Mouse (Mus musculus): Measurements from ENCODE around the gene Nfx1. TPM values are rescaled to one million over a fixed set of nuclear protein-coding genes. Genes with fewer than 3 reads are reported as not detected.

The Nfx1 gene
- total RNA-seq, 2 experiments from 2014 or later, result 67.3 to 78.5 TPM

DNA sequence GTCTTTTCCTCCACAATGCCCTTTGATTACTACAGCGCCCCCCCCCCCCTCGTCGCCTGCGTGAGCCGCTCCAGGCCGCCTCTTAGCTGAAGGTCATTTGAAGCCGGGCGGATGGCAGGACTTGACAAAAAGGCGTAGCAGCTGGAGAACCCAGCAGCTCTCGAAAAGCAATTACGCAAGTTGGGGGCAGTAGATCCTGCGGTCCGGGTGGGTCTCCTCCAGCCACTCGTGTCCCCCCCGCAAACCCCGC lies 189 bp upstream of the Nfx1 start:
- DNase-seq (ENCODE audit: low spot score in 2 of 2), result no peak
- intact Hi-C loops (cut with DNase I), result loop anchor here (2.0 kb wide), 1 partner anchor 22 kb away; the partner anchor contains the start of genes Bag1 and Chmp5

DNA sequence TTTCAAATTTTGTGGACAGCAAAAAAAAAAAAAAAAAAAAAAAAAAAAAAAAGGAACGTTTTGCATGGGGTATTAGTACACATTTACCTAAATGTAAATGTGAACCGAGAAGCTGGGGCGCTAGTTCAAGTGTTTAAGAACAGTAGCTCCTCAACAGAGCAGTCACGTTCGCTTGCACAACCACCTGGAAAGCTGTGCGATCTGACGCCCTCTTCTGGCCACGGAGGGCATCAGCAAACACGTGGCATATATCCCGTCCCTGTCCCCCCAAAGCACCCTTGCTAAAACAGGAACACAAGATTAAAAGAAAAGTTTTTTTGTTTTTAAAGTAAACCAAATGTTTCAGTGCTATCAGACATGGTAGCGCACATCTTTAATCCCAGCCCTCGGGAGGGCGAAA lies 1.0 kb downstream of the Nfx1 start:
- DNase-seq (ENCODE audit: low spot score in 2 of 2), result no peak
- intact Hi-C loops (cut with DNase I), result loop anchor here (2.0 kb wide), 1 partner anchor 23 kb away; the partner anchor contains the start of genes Bag1 and Chmp5

GRCm38 (mm10) chr4:40974011-40974410 lies 3.3 kb downstream of the Nfx1 start:
- DNase-seq (ENCODE audit: low spot score in 2 of 2), result no peak
- intact Hi-C loops (cut with DNase I), result no loop called here

DNA sequence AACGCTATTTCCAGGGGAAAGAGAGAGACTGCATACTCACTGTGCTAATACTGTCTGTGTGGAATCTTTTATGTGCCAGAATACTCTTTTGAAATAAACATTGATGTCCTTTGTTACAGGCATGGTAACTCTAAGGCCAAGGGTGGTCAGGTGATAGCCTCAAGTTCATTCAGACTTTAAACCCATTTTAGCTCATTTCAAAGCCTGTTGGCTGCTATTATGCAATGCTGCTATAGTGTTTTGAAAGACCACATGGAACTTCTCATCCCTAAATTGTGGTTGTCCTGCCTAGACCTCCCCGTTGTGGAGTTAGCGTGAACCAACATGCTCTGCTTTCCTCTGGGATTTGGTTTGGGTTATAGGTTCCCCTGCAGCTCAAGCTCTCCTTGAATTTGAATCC lies 5.0 kb downstream of the Nfx1 start:
- no peak for DNase-seq (ENCODE audit: low spot score in 2 of 2)
- intact Hi-C loops (cut with DNase I), result no loop called here

GRCm38 (mm10) chr4:40976651-40977050 lies 5.9 kb downstream of the Nfx1 start:
- intact Hi-C loops (cut with DNase I), result no loop called here

DNA sequence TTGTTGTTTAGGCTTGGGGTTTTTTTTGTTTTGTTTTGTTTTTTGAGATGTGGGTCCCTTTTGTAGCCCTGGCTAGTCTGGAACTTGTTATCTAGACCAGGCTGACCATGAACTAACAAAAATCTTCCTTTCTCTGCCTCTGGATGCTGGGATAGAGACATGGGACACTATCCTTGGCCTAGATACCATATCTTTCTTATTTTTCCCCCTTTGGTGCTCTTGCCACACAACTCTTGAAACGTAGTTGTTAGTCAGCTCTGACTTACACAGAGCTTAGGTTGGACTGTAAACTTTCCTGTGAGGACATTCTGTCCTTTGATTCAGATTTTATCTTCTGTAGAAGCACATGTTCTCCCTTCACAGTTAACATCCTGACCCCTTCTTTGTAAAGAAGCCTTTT lies 8.7 kb downstream of the Nfx1 start:
- intact Hi-C loops (cut with DNase I), result no loop called here
- DNase-seq (ENCODE audit: low spot score in 2 of 2), result no peak

More at GRCm38 (mm10) chr4:40976651-40977050, 5.9 kb downstream of the Nfx1 start:
- no peak for DNase-seq (ENCODE audit: low spot score in 2 of 2)

GRCm38 (mm10) chr4:40982486-40982885 lies 11.8 kb downstream of the Nfx1 start:
- intact Hi-C loops (cut with DNase I), result no loop called here
- DNase-seq (ENCODE audit: low spot score in 2 of 2), result no peak

GRCm38 (mm10) chr4:40983686-40984085 lies 13.0 kb downstream of the Nfx1 start:
- DNase-seq (ENCODE audit: low spot score in 2 of 2), result no peak
- intact Hi-C loops (cut with DNase I), result no loop called here

- intact Hi-C loops (cut with DNase I), result no loop called here
- no peak for DNase-seq (ENCODE audit: low spot score in 2 of 2)
Measured at GRCm38 (mm10) chr4:40989633-40990032, 18.9 kb downstream of the Nfx1 start.

DNA sequence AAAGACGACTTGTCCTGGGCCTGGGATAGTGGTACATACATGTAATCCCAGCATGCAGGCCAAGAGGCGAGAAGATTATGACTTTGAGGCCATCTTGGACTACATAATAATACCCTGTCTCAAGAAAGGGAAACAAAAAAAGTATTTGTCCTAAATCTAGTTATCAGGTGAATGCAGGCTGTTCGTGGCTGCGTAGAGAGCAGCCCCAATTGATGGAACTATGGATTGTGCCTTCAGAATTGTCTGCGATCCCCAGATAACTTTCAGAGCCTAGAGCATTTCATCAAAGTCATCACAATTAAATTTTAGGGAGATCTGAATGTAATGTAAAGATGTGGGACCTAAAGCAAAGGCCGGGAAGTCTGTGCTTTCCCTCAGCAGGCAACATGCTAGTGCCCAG lies 25.6 kb downstream of the Nfx1 start:
- intact Hi-C loops (cut with DNase I), result no loop called here

DNA sequence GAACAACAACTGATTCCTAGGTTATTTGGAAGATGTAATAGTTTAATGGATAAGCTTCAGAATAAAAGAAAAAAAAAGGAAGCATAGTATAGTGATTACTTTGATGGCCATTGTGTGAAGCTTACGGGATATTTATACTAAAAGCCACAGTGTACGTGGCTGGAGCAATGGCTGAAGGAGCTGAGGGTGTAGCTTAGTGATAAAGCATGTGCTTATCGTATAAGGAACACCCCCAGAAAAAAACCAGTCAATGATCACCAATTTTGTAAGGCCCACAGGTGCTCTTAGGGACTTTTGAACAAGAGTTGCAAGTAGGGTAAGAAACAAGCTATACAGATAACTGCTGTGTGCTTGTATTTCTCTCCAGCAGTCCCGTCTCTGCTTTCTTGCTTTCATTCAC lies 27.2 kb downstream of the Nfx1 start:
- no peak for DNase-seq (ENCODE audit: low spot score in 2 of 2)
- intact Hi-C loops (cut with DNase I), result no loop called here

More for the DNA sequence above, 25.6 kb downstream of the Nfx1 start:
- no peak for DNase-seq (ENCODE audit: low spot score in 2 of 2)

- intact Hi-C loops (cut with DNase I), result no loop called here
- DNase-seq (ENCODE audit: low spot score in 2 of 2), result no peak
Measured at GRCm38 (mm10) chr4:41000271-41000670, 29.6 kb downstream of the Nfx1 start.

DNA sequence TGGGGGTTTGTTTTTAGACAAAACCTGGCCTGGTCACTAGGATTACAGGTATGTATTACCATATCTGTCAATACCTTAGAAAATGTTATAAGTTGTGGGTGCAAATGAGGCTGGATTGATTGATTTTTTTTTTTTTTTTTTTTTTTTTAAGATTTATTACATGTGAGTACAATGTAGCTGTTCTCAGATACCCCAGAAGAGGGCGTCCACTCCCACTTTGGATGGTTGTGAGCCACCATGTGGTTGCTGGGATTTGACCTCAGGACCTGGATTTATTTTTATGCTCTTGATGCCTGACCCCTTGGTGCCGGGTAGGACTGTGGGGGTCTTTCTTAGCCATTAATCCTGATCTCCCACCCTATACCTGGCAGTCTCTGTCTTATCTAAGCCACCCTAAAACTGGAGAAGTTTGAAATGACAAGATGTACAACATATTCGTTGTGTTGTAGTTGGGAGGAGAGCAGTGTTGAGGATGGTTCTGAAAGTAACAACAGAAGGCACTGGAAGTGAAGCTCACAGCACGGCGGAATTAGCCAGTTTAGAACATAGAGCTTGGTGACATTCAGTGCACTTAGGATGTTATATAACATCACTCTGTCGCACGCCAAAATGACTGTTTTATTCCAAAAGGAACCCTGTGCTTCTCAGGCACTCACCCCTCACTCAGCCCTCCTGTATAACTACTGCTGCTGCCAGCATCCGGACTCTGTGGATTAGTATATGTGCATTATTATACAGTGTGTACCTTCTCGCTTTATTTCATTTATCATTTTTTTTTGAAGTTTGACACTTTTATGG lies 30.3 kb downstream of the Nfx1 start:
- no peak for DNase-seq (ENCODE audit: low spot score in 2 of 2)
- intact Hi-C loops (cut with DNase I), result no loop called here

- intact Hi-C loops (cut with DNase I), result no loop called here
Measured at GRCm38 (mm10) chr4:41013351-41013750, 42.6 kb downstream of the Nfx1 start.

DNA sequence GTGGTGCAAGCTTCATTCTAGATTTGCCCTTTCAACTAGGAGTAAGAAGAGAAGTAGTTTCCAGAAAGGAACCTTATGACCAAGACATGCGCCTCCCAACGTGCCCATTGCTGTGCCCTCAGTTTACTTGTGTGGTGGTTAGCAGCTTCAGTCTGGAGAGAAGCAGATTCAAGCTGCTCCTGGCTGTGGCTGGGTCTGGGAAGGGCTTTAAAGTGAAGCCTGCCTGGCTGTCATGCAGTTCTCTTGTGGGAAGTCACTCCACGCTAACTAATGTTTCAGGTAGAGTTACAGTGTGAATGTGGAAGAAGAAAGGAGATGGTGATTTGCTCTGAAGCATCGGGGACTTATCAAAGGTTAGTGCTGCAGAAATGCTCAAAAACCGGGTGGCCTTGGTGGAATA lies 45.1 kb downstream of the Nfx1 start:
- DNase-seq (ENCODE audit: low spot score in 2 of 2), result no peak
- intact Hi-C loops (cut with DNase I), result no loop called here

More at GRCm38 (mm10) chr4:41013351-41013750, 42.6 kb downstream of the Nfx1 start:
- no peak for DNase-seq (ENCODE audit: low spot score in 2 of 2)

- DNase-seq (ENCODE audit: low spot score in 2 of 2), result no peak
- intact Hi-C loops (cut with DNase I), result no loop called here
Measured at GRCm38 (mm10) chr4:41021094-41021493, 50.4 kb downstream of the Nfx1 start.

- intact Hi-C loops (cut with DNase I), result no loop called here
- no peak for DNase-seq (ENCODE audit: low spot score in 2 of 2)
Measured at GRCm38 (mm10) chr4:41026086-41026787, 55.5 kb downstream of the Nfx1 start.

DNA sequence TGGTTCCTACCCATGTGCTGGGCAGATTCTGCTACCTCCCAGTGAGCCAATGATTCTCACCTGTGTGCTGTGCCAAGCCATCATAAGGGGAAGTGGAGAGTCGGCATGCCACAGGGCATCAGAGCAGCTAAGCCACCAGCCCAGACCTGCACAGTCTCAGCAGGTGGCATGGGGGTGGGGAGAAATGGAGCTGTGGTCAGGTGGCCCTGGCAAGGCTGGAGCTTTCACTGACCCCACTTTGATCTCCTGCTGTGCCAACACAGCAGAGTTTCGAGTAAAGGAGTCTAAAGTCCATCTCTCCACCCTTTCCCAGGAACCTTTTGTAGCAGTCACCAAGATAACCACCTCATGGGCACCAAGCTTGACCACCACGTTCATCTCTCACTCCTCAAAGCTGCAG lies 57.2 kb downstream of the Nfx1 start:
- DNase-seq (ENCODE audit: low spot score in 2 of 2), result no peak
- intact Hi-C loops (cut with DNase I), result no loop called here

GRCm38 (mm10) chr4:41028272-41028671 lies 57.6 kb downstream of the Nfx1 start:
- no peak for DNase-seq (ENCODE audit: low spot score in 2 of 2)
- intact Hi-C loops (cut with DNase I), result no loop called here

DNA sequence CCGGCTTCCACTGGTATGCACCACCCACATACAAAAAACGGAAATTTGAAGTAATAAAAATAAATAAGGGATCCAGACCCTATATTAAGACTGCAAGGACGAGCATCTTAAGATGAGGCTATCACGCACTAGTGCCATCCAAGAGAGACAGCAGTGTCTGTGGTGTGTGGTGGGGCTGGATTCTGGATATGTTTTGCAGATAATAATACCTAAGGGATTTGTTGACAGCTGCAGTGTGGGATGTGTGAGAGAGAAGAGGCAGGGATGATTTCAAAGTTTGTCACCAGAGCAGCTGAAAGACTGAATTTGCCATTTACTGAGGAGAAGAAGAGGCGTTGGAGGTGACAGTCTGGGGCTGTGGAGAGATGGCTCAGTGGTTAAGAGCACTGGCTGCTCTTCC lies 58.7 kb downstream of the Nfx1 start:
- DNase-seq (ENCODE audit: low spot score in 2 of 2), result peak; percentile 75 to 77
- intact Hi-C loops (cut with DNase I), result loop anchor here (1.0 kb wide), 1 partner anchor 145 kb away; no protein-coding TSS in a partner anchor

DNA sequence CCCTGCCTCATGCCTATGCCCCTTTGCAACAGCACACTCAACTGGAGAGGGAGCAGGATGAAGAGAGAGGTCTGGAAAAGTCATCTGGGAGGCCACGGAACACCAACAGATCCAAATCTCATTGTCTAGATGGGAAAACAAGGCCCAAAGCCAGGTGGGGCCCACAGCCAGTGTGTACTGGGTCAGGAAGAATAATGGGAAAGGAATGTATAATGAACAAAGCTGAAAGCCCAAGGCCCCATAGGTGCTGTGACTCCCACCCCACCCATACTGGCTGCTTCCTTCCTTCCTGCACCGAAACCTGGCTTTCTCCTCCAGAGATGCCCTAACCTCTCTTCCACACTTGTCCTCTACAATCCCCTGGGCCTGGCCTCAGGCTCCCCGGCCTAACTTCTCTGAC lies 60.5 kb downstream of the Nfx1 start:
- no peak for DNase-seq (ENCODE audit: low spot score in 2 of 2)
- intact Hi-C loops (cut with DNase I), result no loop called here
